Mouse (Mus musculus): ENCODE results near the gene Carns1. TPM values are rescaled to one million over a fixed set of nuclear protein-coding genes. Genes with fewer than 3 reads are reported as not detected.
A peak's percentile ranks its signal among the peaks of the same experiment; 100 is the strongest.

The Carns1 gene
- polyA plus RNA-seq, 1 experiment: 21.4 TPM

GRCm38 (mm10) chr19:4164721-4165120 lies 10.6 kb downstream of the Carns1 start:
- H3K27ac ChIP-seq (ENCODE audit: insufficient read depth, low read length): no peak overlapping the region

GRCm38 (mm10) chr19:4164100-4164499 lies 11.2 kb downstream of the Carns1 start:
- Histone ChIP-seq H3K27ac (ENCODE audit: insufficient read depth, low read length) (no peak overlapping the region), H3K4me3 (ENCODE audit: insufficient read depth, low read length) (no peak overlapping the region), H3K4me1 (ENCODE audit: control insufficient read depth, insufficient read depth, low read length) (peaks cover 4% of the 10 kb centered on the region)
- no peak for TF ChIP-seq CTCF (IDR thresholded peaks at IDR 0.05; ENCODE audit: extremely low read depth, insufficient read depth, low read length)
- no peak for TF ChIP-seq POLR2A (IDR thresholded peaks at IDR 0.05; ENCODE audit: extremely low read depth, insufficient read depth, low read length)

More at GRCm38 (mm10) chr19:4164721-4165120, 10.6 kb downstream of the Carns1 start:
- TF ChIP-seq POLR2A (IDR thresholded peaks at IDR 0.05; ENCODE audit: extremely low read depth, insufficient read depth, low read length) (no peak), CTCF (IDR thresholded peaks at IDR 0.05; ENCODE audit: extremely low read depth, insufficient read depth, low read length) (no peak)
- Histone ChIP-seq H3K4me3 (ENCODE audit: insufficient read depth, low read length) (no peak overlapping the region), H3K4me1 (ENCODE audit: control insufficient read depth, insufficient read depth, low read length) (peaks cover 4% of the 10 kb centered on the region)

DNA sequence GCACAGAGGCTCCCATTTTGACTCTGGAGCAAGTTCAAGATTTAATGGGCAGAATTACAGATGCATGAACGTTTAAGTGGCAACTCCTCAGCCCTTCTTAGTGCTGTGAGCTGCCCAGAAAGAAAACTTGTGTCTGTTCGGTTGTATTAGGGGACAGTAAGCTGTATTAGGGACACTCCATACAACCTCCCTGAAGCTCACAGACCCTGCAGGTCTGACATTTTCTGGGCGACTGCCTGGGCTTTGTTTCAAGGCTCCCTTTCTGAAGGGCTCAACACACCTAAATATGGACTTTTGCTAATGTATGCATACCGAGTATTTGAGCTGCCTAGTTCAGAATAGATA lies 11.8 kb downstream of the Carns1 start:
- Histone ChIP-seq H3K27ac (ENCODE audit: insufficient read depth, low read length) (peak overlapping the region; percentile 64; the same call in 1 of the 2 replicates), H3K4me3 (ENCODE audit: insufficient read depth, low read length) (peak overlapping the region; percentile 58), H3K4me1 (ENCODE audit: control insufficient read depth, insufficient read depth, low read length) (peaks cover 4% of the 10 kb centered on the region)
- no peak for TF ChIP-seq POLR2A (IDR thresholded peaks at IDR 0.05; ENCODE audit: extremely low read depth, insufficient read depth, low read length)
- TF ChIP-seq CTCF (IDR thresholded peaks at IDR 0.05; ENCODE audit: extremely low read depth, insufficient read depth, low read length): no peak

GRCm38 (mm10) chr19:4162646-4163542 lies 12.4 kb downstream of the Carns1 start, which contains the start of gene Rps6kb2:
Gene Rps6kb2 (minus strand): TSS chr19:4163354.
- H3K4me1 ChIP-seq (ENCODE audit: control insufficient read depth, insufficient read depth, low read length): peaks cover 4% of the 10 kb centered on the region
- H3K27ac ChIP-seq (ENCODE audit: insufficient read depth, low read length): peak within 1 kb of the TSS; percentile 64; the same call in 1 of the 2 replicates
- TF ChIP-seq CTCF (IDR thresholded peaks at IDR 0.05; ENCODE audit: extremely low read depth, insufficient read depth, low read length): no peak
- TF ChIP-seq POLR2A (IDR thresholded peaks at IDR 0.05; ENCODE audit: extremely low read depth, insufficient read depth, low read length): peak; percentile 65; the same call in 1 of the 2 replicates
- H3K4me3 ChIP-seq (ENCODE audit: insufficient read depth, low read length): peak within 1 kb of the TSS; percentile 58

- no peak for TF ChIP-seq CTCF (IDR thresholded peaks at IDR 0.05; ENCODE audit: extremely low read depth, insufficient read depth, low read length)
- no peak for TF ChIP-seq POLR2A (IDR thresholded peaks at IDR 0.05; ENCODE audit: extremely low read depth, insufficient read depth, low read length)
- H3K4me3 ChIP-seq (ENCODE audit: insufficient read depth, low read length): no peak overlapping the region
- peaks cover 4% of the 10 kb centered on the region for H3K4me1 ChIP-seq (ENCODE audit: control insufficient read depth, insufficient read depth, low read length)
Observed at GRCm38 (mm10) chr19:4159049-4159448, 16.2 kb downstream of the Carns1 start.

DNA sequence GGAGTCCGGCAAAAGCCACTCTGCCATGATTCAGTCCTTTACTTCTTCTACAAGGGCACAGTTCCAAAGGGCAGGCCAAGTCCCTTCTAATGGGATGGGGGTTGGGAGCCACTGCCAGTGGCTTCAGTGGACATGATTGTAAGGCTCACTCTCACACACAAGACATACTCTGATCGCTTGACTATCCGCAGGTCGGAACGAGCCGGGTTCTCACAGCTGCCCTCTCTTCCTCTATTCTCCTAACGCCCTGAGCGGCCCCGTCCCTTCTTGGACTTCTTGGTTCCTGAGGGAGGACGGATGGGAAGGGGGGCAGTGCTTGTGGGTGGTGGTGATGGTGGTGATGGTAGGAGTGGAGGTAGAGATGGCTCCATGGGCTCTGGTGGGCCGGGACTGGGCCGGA lies 18.5 kb downstream of the Carns1 start:
- Histone ChIP-seq H3K4me1 (ENCODE audit: control insufficient read depth, insufficient read depth, low read length) (no peaks in the 10 kb centered on the region), H3K27ac (ENCODE audit: insufficient read depth, low read length) (no peak overlapping the region), H3K4me3 (ENCODE audit: insufficient read depth, low read length) (no peak overlapping the region)
- TF ChIP-seq CTCF (IDR thresholded peaks at IDR 0.05; ENCODE audit: extremely low read depth, insufficient read depth, low read length) (no peak), POLR2A (IDR thresholded peaks at IDR 0.05; ENCODE audit: extremely low read depth, insufficient read depth, low read length) (no peak)

More at GRCm38 (mm10) chr19:4159049-4159448, 16.2 kb downstream of the Carns1 start:
- no peak overlapping the region for H3K27ac ChIP-seq (ENCODE audit: insufficient read depth, low read length)

DNA sequence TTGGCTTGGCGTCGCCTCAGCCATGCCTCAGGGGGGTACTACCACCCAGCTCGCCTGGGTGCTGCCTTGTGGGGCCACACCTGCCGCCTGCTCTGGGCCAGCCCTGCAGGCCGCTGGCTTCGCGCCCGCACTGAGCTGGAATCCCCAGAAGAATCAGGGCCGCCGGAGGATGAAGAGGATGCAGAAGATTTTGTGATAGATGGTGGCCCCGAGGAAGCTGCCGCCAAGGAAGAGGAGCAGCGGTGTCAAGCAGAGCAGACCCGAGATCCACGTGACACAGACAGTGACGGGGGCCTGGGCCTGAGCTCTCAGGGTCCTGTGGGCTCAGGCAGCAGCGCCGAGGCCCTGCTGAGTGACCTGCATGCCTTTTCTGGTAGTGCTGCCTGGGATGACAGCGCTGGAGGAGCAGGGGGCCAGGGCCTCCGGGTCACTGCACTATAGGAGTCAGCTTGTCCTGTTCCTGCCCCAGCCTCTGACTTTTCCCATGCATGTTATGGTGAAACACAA lies 19.2 kb downstream of the Carns1 start:
- TF ChIP-seq CTCF (IDR thresholded peaks at IDR 0.05; ENCODE audit: extremely low read depth, insufficient read depth, low read length): no peak
- no peak for TF ChIP-seq POLR2A (IDR thresholded peaks at IDR 0.05; ENCODE audit: extremely low read depth, insufficient read depth, low read length)
- Histone ChIP-seq H3K4me1 (ENCODE audit: control insufficient read depth, insufficient read depth, low read length) (no peaks in the 10 kb centered on the region), H3K27ac (ENCODE audit: insufficient read depth, low read length) (no peak overlapping the region), H3K4me3 (ENCODE audit: insufficient read depth, low read length) (no peak overlapping the region)

- no peaks in the 10 kb centered on the region for H3K4me1 ChIP-seq (ENCODE audit: control insufficient read depth, insufficient read depth, low read length)
- TF ChIP-seq POLR2A (IDR thresholded peaks at IDR 0.05; ENCODE audit: extremely low read depth, insufficient read depth, low read length) (no peak), CTCF (IDR thresholded peaks at IDR 0.05; ENCODE audit: extremely low read depth, insufficient read depth, low read length) (no peak)
- H3K4me3 ChIP-seq (ENCODE audit: insufficient read depth, low read length): no peak overlapping the region
- no peak overlapping the region for H3K27ac ChIP-seq (ENCODE audit: insufficient read depth, low read length)
Observed at GRCm38 (mm10) chr19:4155223-4156072, 19.8 kb downstream of the Carns1 start.
